Mouse (Mus musculus) adrenal gland, postnatal 36 days (tissue): ENCODE data around the gene Arhgap8. TPM values are rescaled to one million over a fixed set of nuclear protein-coding genes. Genes with fewer than 3 reads are reported as not detected.

Experiments used
- DNase-seq, 2 experiments: peaks; one replicate each; pipeline ENCODE4 v3.0.0; 2021; ENCODE audit warnings: mixed read lengths in 1 of 2
- total RNA-seq, 2 experiments: library from RNA; stranded (reverse); gene quantifications; 2 replicates each; pipeline ENCODE4 v1.2.3; 2021

Arhgap8 gene
- total RNA-seq, 2 experiments from 2014 or later = 0.56 to 1.1 TPM

DNA sequence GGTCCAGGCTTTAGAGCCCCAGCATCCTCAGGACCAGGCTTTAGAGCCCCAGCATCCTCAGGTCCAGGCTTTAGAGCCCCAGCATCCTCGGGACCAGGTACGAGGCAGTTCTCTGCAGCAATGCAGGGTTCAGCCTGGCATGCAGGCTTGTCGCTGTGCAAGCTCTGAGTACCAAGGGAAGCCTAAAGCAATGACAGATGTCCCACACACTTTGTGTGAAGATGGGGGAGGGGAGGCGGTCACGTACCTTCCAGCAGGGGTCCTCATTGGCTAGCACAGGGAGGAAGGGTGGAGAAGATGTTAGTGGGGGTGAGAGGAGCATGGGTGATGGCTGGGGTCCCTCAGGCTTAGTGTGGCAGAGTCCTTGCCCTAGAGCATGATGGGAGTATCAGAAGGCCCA lies 73.8 kb downstream of the Arhgap8 start:
- no peak for DNase-seq

- peak; percentile 18 to 20 for DNase-seq
Measured at GRCm38 (mm10) chr15:84800132-84800531, 80.3 kb downstream of the Arhgap8 start.

DNA sequence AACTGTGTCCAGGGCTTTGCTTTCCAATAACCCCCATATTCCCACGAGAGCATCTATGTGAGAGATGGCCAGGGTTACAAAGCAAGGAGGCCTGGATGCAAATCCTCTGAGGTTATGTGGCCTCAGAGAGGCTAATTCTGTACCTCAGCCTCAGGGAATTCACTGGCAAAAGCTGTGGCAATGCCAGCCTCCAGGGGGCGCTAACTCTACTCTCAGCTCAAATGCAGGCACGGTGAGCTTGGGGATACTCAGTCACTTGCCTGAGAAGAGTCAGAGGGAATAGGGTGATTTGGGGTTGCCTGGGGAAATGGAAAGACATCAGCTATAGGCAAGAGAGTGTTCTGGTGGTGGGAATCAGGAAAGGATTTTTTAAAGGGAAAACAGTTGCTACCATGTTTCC lies 83.8 kb downstream of the Arhgap8 start:
- DNase-seq = peak; percentile 77 to 87

DNA sequence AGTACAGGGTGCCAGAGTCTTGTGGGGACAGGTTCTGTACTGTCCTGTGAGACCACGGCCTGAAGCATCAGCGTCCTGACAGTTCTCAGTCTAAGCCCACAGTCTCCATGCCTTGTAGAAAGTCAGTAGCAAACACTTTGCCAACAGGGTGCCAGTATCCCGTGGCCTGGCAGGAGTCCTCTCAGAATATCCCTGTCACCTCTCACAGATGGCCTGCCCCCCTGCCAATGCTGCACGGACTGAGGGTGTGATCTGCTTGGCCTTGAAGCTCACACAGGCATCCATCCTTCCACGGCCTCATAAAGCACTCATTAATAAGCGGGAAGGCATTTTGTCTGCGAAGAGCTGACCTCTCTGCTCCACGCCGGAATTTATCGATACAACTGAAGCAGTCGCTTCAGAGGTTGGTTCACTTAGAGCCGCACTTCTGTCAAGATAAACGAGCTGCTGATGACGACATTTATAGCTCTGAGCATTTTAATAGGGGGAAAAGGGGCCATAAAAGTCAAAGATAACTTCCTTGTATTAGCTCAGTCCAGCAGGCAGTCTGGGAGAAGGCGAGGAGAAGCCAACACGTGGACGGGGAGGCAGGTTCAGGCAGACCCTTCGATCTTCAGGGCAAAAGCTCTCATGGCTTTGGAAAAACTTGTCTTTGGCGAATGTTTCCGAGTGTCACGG lies 89.6 kb downstream of the Arhgap8 start:
- no peak for DNase-seq

GRCm38 (mm10) chr15:84811126-84811525 lies 91.3 kb downstream of the Arhgap8 start:
- peak; percentile 47 to 48 for DNase-seq

DNA sequence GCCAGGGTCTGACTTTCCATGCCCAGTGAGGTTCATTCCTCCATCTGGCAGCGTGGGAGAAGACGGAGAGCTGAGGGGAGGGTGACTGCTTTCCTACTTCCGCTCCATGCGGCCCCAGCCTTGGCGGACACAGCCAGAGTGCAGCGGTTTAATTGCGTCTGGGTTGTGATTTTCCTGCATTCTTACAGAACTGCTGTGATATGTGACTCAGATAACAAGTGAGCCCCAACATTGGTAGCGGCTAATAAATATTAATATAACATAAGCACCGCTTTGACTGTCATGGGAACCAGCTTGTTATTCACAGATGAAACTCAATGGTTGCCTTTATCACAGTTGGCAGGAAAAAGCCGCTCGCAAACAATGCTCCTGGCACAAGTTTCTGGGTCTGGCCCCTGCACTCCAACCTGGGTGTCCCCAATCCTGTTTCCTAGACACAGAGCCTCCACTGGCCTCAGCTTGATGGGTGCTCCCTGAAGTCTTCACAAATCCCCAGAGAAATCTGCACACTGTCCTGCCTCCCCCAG lies 93.0 kb downstream of the Arhgap8 start:
- DNase-seq = no peak

DNA sequence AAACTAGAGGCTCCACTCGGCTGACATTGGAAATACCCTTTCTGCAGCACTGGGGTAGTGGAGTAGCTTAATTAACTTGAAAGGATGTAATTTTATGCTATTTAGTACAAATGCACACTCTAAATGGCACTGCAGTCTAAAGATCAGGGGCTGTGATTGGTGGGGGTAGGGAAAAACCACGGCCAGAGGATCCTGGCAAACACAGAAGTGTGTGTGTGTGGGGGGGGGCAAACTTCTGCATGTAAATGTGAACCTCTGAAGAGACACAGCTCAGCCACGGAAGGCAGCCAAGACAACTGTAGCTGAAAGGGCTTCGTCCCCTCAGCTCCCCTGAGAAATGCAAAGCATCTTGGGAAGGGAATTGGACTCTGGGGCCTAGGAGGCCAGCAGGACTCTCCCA lies 95.3 kb downstream of the Arhgap8 start:
- DNase-seq = no peak

GRCm38 (mm10) chr15:84817589-84817988 lies 97.7 kb downstream of the Arhgap8 start:
- no peak for DNase-seq

- DNase-seq = no peak
Measured at GRCm38 (mm10) chr15:84818284-84818683, 98.4 kb downstream of the Arhgap8 start.

DNA sequence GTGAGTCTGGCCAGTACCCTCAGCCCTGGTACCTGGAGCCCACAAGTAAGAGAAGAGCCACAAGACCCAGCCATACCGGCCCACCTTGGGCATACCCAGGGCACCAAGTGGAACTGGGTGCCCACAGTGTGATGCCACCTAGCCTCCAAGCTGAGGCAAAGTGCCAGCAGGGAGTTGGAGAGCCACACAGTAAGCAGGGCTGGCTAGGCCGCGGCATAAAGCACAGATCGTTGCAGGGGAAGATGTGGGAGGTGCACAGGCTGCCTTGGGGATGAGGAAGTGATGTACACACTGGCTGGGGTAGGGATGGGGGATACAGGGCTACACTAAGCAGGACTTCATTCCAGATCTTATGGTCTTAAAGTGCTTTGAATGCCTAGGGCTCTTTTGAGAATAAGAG lies 101.0 kb downstream of the Arhgap8 start:
- DNase-seq = no peak

Other genes starting within 250 kb of the Arhgap8 start
- gene Rtl6, start 162.2 kb upstream of the Arhgap8 start, total RNA-seq = 1 to 10 TPM; 4.1 to 7.1 TPM
- 1 to 10 TPM; 5.6 to 7.0 TPM for gene Prr5, start 50.4 kb upstream of the Arhgap8 start, total RNA-seq
- gene Phf21b, start 136.0 kb downstream of the Arhgap8 start, total RNA-seq = 1 to 10 TPM; 1.1 to 2.0 TPM
- gene Gm29666, start 200.0 kb downstream of the Arhgap8 start, total RNA-seq = under 1 TPM; 0.07 to 0.13 TPM
- gene Nup50, start 203.4 kb downstream of the Arhgap8 start, total RNA-seq = 10 to 100 TPM; 39.9 to 41.1 TPM